Mouse (Mus musculus) liver, postnatal 0 days (tissue): ENCODE data around the gene Serp1.

Source experiments
- CTCF ChIP-seq: sonication (generic); IDR thresholded peaks from 2 replicates; pipeline ENCODE4 v1.5.1; 2016; ENCODE audit warnings: antibody characterized with exemption, low read depth
- EP300 ChIP-seq: IDR thresholded peaks from 2 replicates; pipeline ENCODE4 v1.6.1; 2016; ENCODE audit warnings: antibody characterized with exemption, low read depth, mild to moderate bottlenecking

- no peak for TF ChIP-seq CTCF
- TF ChIP-seq EP300 = no peak
Observed at GRCm38 (mm10) chr3:58556649-58557048, 31.0 kb upstream of the Serp1 start.
